Mouse (Mus musculus) T-helper 1 cell (primary cell): Measurements from ENCODE around the gene Acmsd.

ENCODE experiments used
- in situ Hi-C: fragments of 300-600 bp; cut with MboI, MseI; formaldehyde crosslinking; loops from one replicate; pipeline ENCODE4 v1.15.1; 2025; ENCODE audit warnings: high pct_unique_total_duplicates

Gene Acmsd

GRCm38 (mm10) chr1:127775206-127775720 is 46.0 kb downstream of the Acmsd start:
- in situ Hi-C loops: loop anchor here (10.0 kb wide), 1 partner anchor 570 kb away; the partner anchor contains the start of gene Mgat5

- in situ Hi-C loops: loop anchor here (10.0 kb wide), 1 partner anchor 571 kb away; the partner anchor contains the start of gene Mgat5
These were observed 47.0 kb downstream of the Acmsd start for GRCm38 (mm10) chr1:127776246-127776645.

- in situ Hi-C loops: loop anchor here (10.0 kb wide), 1 partner anchor 574 kb away; the partner anchor contains the start of gene Mgat5
These were observed 49.4 kb downstream of the Acmsd start for GRCm38 (mm10) chr1:127778611-127779010.

GRCm38 (mm10) chr1:127780142-127780541 is 50.9 kb downstream of the Acmsd start:
- in situ Hi-C loops: no loop called here

GRCm38 (mm10) chr1:127780849-127781248 is 51.6 kb downstream of the Acmsd start:
- in situ Hi-C loops: no loop called here

GRCm38 (mm10) chr1:127783862-127784261 is 54.6 kb downstream of the Acmsd start:
- in situ Hi-C loops: no loop called here

- in situ Hi-C loops: no loop called here
These were observed 56.7 kb downstream of the Acmsd start for GRCm38 (mm10) chr1:127785882-127786281.

- in situ Hi-C loops: no loop called here
These were observed 59.7 kb downstream of the Acmsd start for GRCm38 (mm10) chr1:127788943-127789342.

- in situ Hi-C loops: no loop called here
These were observed 64.2 kb downstream of the Acmsd start for GRCm38 (mm10) chr1:127793459-127793858.

GRCm38 (mm10) chr1:127795087-127795769 is 66.0 kb downstream of the Acmsd start:
- in situ Hi-C loops: no loop called here

- in situ Hi-C loops: no loop called here
These were observed 67.1 kb downstream of the Acmsd start for GRCm38 (mm10) chr1:127796341-127796740.

GRCm38 (mm10) chr1:127796752-127797151 is 67.5 kb downstream of the Acmsd start:
- in situ Hi-C loops: no loop called here

GRCm38 (mm10) chr1:127802916-127803315 is 73.7 kb downstream of the Acmsd start:
- in situ Hi-C loops: no loop called here

GRCm38 (mm10) chr1:127808671-127809070 is 79.5 kb downstream of the Acmsd start:
- in situ Hi-C loops: no loop called here

GRCm38 (mm10) chr1:127812929-127813328 is 83.7 kb downstream of the Acmsd start:
- in situ Hi-C loops: no loop called here

- in situ Hi-C loops: no loop called here
These were observed 87.2 kb downstream of the Acmsd start for GRCm38 (mm10) chr1:127816381-127816780.
